Mouse (Mus musculus): ENCODE measurements around the gene Ttc30b.
"Not testable (repeated sequence)": the region's sequence is repeated elsewhere in the genome, so short reads cannot be mapped to it uniquely, and the experiment has no call there.

The Ttc30b gene

DNA sequence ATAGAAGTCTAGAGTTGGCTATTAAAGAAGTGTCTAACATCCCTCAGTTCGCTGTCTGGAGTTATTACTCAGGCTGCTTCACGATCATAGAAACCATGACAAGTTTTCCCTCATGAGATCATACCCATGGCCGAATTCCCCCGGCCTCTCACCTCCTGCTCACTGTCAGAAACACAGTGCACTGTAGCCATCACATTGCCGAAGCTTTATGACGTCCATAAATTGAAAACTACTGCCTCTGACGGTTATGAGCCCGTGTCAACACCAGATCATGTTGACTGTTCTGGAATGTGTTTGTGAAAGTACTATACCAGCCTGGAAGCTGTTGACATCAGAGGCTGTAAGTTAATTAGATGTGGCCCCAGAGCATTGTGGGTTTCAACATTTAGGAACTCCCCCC is 12.3 kb upstream of the Ttc30b start:
- no peak for DNase-seq (ENCODE audit: low spot score)

GRCm38 (mm10) chr2:75937520-75938116 is 767 bp downstream of the Ttc30b start:
- DNase-seq (ENCODE audit: low spot score) = not testable (repeated sequence)

- DNase-seq (ENCODE audit: low spot score) = not testable (repeated sequence)
Measured at GRCm38 (mm10) chr2:75936685-75937084, 1.7 kb downstream of the Ttc30b start.

- no peak for DNase-seq (ENCODE audit: low spot score)
Measured at GRCm38 (mm10) chr2:75933541-75933940, 4.8 kb downstream of the Ttc30b start.

DNA sequence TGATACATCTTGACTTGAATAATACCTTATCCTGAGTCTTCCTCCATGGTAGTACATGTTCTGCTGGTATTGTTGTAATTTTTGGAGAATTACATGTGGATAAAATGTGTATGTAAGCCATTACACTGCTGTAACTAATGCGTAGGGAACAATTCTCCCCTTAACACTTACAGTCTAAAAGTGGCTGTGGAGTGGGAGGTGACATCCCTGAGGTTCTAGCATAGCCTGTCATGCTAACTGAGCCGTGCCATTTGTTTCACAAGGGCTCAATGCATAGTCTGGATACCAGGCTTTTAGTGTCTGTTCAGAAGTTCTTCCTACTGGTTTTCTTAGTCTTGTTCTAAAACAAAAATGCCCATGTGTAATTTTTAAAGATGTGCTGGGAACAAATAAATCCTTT is 7.4 kb downstream of the Ttc30b start:
- no peak for DNase-seq (ENCODE audit: low spot score)

DNA sequence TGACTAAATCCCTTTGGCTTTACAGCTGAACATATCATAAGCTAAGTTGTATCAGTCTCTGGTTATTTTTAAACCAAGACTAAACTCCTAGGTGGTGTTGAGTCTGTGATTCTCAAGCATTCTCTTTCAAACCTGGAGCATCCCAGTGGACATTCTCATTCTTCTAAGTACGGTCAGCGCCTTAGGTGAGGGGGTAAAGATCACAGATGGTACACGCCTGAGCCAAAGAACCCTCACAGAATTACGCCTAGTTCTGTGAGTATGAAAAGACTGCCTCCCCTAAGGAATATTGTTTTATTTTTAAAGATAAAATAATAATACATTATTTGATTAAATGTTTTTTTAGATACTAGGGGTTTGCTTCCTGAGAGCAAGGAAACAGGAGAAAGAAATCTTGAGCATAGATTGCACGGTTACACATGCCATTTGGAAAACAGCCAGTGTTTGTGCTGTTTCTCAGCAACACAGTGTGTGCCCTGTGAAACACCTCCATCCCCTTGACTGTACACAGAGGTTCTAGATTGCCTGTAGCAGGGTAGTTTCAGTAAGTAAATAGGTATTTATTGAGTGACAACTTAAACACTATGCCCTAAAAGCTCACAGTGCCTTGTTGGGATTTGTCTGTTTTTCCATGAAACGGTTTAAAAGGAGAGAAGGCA is 8.5 kb downstream of the Ttc30b start:
- no peak for DNase-seq (ENCODE audit: low spot score)

DNA sequence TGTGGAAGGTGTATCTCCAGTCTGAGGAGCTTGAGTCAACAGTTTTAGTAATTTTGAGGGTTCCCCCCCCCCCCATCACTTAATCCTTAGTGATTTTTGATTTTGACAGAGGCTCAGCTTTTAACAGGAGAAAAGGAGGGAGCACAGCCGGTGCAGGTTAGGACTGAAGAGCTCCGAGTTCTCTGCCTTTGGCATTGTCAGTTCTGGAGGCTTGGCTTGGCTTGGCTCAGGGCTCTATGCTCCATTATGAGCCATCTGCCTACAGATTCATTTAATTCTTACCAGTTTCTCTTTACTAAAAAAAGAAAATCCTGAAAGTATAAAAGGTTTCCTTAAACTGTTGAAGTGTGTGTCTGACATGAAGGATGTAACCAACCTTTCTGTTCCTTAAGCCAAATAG is 9.2 kb downstream of the Ttc30b start:
- no peak for DNase-seq (ENCODE audit: low spot score)

DNA sequence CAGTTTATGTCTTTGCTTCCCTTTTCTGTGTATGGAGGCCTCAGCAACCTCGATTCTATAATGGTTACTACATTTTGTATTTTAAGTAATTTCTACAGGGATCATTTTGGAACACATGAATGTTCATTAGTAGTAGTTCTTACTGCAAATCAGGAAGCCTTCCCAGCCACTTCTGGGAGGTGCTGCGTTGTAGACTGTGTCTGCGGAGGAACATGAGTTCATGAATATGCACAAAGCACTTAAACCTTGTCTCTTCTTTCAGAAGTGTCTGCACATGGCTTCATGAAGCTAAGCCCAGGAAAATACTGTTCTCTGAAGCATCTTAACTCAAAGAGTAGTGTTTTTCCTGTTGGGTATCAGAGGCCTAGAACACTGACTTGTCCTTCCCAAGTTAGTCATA is 10.4 kb downstream of the Ttc30b start:
- DNase-seq (ENCODE audit: low spot score) = no peak

GRCm38 (mm10) chr2:75926061-75926460 is 12.3 kb downstream of the Ttc30b start:
- no peak for DNase-seq (ENCODE audit: low spot score)

GRCm38 (mm10) chr2:75923807-75924340 is 14.5 kb downstream of the Ttc30b start:
- no peak for DNase-seq (ENCODE audit: low spot score)

DNA sequence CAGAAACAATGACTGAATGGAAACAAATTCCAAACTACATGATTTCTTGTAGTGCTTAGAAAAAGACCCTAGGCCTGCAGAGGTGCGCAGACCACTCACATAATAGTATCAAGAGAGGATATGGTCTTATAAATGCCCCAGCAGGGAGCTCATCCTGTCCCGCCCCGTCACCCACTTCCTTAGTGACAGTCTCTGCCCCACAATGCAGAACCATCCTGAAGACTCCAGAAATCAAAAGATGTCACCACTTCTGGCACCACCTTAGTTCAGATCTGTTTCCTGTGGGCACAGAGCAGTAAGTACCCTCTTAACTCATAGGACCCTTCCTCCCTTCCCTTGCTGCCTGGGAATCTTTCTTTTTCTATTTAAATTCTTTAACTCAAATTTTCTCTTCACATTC is 23.3 kb downstream of the Ttc30b start:
- no peak for DNase-seq (ENCODE audit: low spot score)

DNA sequence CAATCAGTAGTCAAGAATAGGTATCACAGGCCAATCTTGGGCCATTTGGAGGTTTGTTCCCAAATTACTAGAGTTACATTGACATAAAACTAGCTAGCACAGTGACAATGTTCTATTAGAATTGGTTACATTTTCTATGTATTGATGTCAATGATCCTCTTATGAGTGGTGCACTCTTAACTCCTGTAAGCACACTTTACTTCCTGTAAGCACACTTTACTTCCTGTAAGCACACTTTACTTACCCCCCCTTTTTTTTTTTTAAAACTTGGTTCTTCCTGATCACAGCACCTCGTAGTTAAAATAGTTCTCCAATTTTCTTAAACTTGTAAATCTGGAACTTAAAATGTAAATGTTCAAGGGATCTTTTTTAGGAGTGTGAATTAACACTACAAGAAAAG is 31.2 kb downstream of the Ttc30b start:
- no peak for DNase-seq (ENCODE audit: low spot score)

DNA sequence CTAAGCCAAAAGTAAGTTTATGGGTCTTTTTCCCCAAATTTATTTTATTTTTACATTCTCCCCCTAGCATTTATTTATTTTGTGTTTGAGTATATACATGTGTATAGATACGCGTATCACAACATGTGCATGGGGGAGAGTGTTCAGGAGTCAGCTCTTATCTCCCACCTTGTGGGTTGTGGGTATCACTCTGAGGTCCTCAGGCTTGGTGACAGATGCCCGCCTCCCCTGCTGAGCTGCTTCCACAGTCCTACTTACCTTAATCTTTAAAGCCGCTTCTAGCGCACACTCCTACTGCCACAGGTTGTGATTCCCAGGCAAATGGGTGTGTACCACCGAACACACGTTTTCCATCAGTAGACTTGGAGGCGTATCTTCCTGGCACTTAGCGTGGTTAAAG is 36.5 kb downstream of the Ttc30b start:
- no peak for DNase-seq (ENCODE audit: low spot score)

GRCm38 (mm10) chr2:75900281-75900680 is 38.1 kb downstream of the Ttc30b start:
- no peak for DNase-seq (ENCODE audit: low spot score)

DNA sequence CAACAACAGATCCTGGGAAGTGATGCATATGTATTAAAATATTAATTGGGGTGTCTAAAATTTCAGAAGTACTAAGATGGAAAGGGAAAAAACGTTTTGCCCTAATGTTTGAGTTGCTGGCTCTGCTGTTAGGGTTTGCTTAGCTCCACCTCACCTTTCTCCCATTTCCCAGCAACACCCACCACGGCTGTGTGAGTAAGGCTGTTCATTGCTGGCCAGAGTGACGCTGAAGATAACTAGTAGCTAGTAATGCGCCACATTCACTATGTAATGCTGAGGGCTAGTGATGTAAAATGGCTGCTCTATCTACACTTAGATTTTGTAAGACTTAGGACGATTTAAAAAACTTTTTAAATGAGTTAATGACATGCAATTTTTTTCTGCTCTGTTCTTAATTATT is 42.7 kb downstream of the Ttc30b start:
- no peak for DNase-seq (ENCODE audit: low spot score)

GRCm38 (mm10) chr2:75891981-75892380 is 46.4 kb downstream of the Ttc30b start:
- DNase-seq (ENCODE audit: low spot score) = no peak

Measured in spleen, adult 12 weeks (tissue).